Mouse (Mus musculus) cortical plate, adult 2 months (tissue): Measurements from ENCODE around the gene Cdk15.

Source experiments
- CTCF ChIP-seq: fragments of 200-500 bp; IDR thresholded peaks from 2 replicates; pipeline ENCODE4 v1.5.1; 2011; ENCODE audit warnings: mild to moderate bottlenecking, control low read depth, low read length; ENCODE audit not compliant: insufficient read depth; ENCODE audit errors: extremely low read depth
- POLR2A ChIP-seq: fragments of 200-500 bp; IDR thresholded peaks from 2 replicates; pipeline ENCODE4 v1.6.1; 2011; ENCODE audit warnings: mild to moderate bottlenecking, low read length, control low read depth; ENCODE audit not compliant: insufficient read depth; ENCODE audit errors: extremely low read depth

- no peak for TF ChIP-seq CTCF
- no peak for TF ChIP-seq POLR2A
Measured at GRCm38 (mm10) chr1:59401253-59401652, 144.5 kb downstream of the Cdk15 start.
